Mouse (Mus musculus): Measurements from ENCODE around the gene Erg.

GRCm38 (mm10) chr16:95598930-95599329 is 12.5 kb upstream of the Erg start:
- TF ChIP-seq CTCF (IDR thresholded peaks at IDR 0.05; ENCODE audit: borderline replicate concordance, insufficient read depth, low read depth, low read length) (no peak), POLR2A (IDR thresholded peaks at IDR 0.05; ENCODE audit: borderline replicate concordance, insufficient read depth, low read length) (no peak)
